Mouse (Mus musculus) CH12.LX (cell line): ENCODE measurements around the gene Tbc1d15. TPM values are rescaled to one million over a fixed set of nuclear protein-coding genes. Genes with fewer than 3 reads are reported as not detected.

Source experiments
- DNase-seq: peaks from one replicate; pipeline ENCODE4 v3.0.0-alpha.2; 2013; ENCODE audit errors: extremely low read depth
- H3K27ac ChIP-seq: 2 replicates; pipeline ENCODE4 v1.5.1; 2012; ENCODE audit warnings: low read depth, mild to moderate bottlenecking, control low read depth, moderate library complexity; ENCODE audit not compliant: insufficient read depth
- H3K27me3 ChIP-seq: replicated peaks from 2 replicates; pipeline ENCODE3; 2012; ENCODE audit warnings: inconsistent platforms
- H3K36me3 ChIP-seq, 2 experiments: replicated peaks in 1 of 2; 2 replicates each; pipeline versions ENCODE3 to v1.6.1; 2012; ENCODE audit warnings: inconsistent platforms in 1 of 2, low read length in 1 of 2, mild to moderate bottlenecking in 1 of 2, mixed read lengths in 1 of 2, moderate library complexity in 1 of 2; ENCODE audit not compliant: control insufficient read depth in 1 of 2, insufficient read depth in 1 of 2
- H3K4me1 ChIP-seq, 2 experiments: 2 replicates each; pipeline ENCODE4 v1.6.1; 2012; ENCODE audit warnings: inconsistent platforms in 1 of 2, moderate library complexity in 1 of 2; ENCODE audit not compliant: insufficient read depth in 2 of 2, control insufficient read depth in 1 of 2
- H3K4me2 ChIP-seq: 2 replicates; pipeline ENCODE4 v1.6.1; 2012; ENCODE audit warnings: low read depth, mild to moderate bottlenecking, control low read depth; ENCODE audit not compliant: poor library complexity, insufficient read depth, severe bottlenecking
- H3K4me3 ChIP-seq, 3 experiments: fragments of 150-350 bp in 1 of 3; sonication (generic) in 1 of 3; replicated peaks in 1 of 3; 2 replicates each; pipeline versions ENCODE3 to v1.5.1; 2011 to 2012; ENCODE audit warnings: low read depth in 2 of 3, low read length in 2 of 3, mild to moderate bottlenecking in 2 of 3, moderate library complexity in 2 of 3, control low read depth in 1 of 3, improper control_type of control experiment in 1 of 3, inconsistent platforms in 1 of 3, mixed read lengths in 1 of 3; ENCODE audit not compliant: poor library complexity in 1 of 3
- H3K79me2 ChIP-seq: replicated peaks from 2 replicates; pipeline ENCODE4 v1.6.1; 2012; ENCODE audit warnings: mild to moderate bottlenecking, moderate library complexity; ENCODE audit not compliant: control insufficient read depth, poor library complexity, insufficient read depth, severe bottlenecking; ENCODE audit errors: extremely low read depth
- H3K9ac ChIP-seq: 2 replicates; pipeline ENCODE4 v1.6.1; 2012; ENCODE audit warnings: low read depth, mild to moderate bottlenecking, control low read depth, moderate library complexity; ENCODE audit not compliant: insufficient read depth
- H3K9me3 ChIP-seq: replicated peaks from 2 replicates; pipeline ENCODE3; 2012; ENCODE audit warnings: low read length, inconsistent platforms, mixed read lengths
- BHLHE40 ChIP-seq: IDR thresholded peaks from 2 replicates; pipeline ENCODE4 v1.6.1; 2011; ENCODE audit warnings: mild to moderate bottlenecking, low read depth, low read length, improper control_type of control experiment
- CHD2 ChIP-seq: IDR thresholded peaks from 2 replicates; pipeline ENCODE4 v1.6.1; 2011; ENCODE audit warnings: low read length, improper control_type of control experiment
- E2F4 ChIP-seq: IDR thresholded peaks from 2 replicates; pipeline ENCODE4 v1.6.1; 2011; ENCODE audit warnings: low read depth, low read length, improper control_type of control experiment; ENCODE audit not compliant: insufficient replicate concordance
- ELF1 ChIP-seq: IDR thresholded peaks from 2 replicates; pipeline ENCODE4 v1.6.1; 2014; ENCODE audit warnings: low read depth, mild to moderate bottlenecking, inconsistent platforms, low read length, improper control_type of control experiment
- GABPA ChIP-seq: IDR thresholded peaks from 2 replicates; pipeline ENCODE4 v1.6.1; 2012; ENCODE audit warnings: low read depth, low read length, improper control_type of control experiment, inconsistent platforms; ENCODE audit not compliant: insufficient replicate concordance
- HCFC1 ChIP-seq: IDR thresholded peaks from 2 replicates; pipeline ENCODE4 v1.6.1; 2012; ENCODE audit warnings: low read depth, mild to moderate bottlenecking, inconsistent platforms, low read length, improper control_type of control experiment
- IRF4 ChIP-seq: IDR thresholded peaks from 2 replicates; pipeline ENCODE4 v1.6.1; 2014; ENCODE audit warnings: low read depth, mild to moderate bottlenecking, inconsistent platforms, low read length, improper control_type of control experiment
- JUN ChIP-seq: IDR thresholded peaks from 2 replicates; pipeline ENCODE4 v1.6.1; 2011; ENCODE audit warnings: low read depth, mild to moderate bottlenecking, low read length, improper control_type of control experiment, moderate library complexity; ENCODE audit not compliant: insufficient read depth
- JUND ChIP-seq: conservative IDR thresholded peaks from 2 replicates; pipeline ENCODE4 v1.6.1; 2011; ENCODE audit warnings: low read depth, low read length, improper control_type of control experiment
- KAT2A ChIP-seq: IDR thresholded peaks from 2 replicates; pipeline ENCODE4 v1.6.1; 2012; ENCODE audit warnings: low read length, improper control_type of control experiment, inconsistent platforms; ENCODE audit not compliant: insufficient replicate concordance
- MAFK ChIP-seq: IDR thresholded peaks from 2 replicates; pipeline ENCODE4 v1.6.1; 2011; ENCODE audit warnings: low read length, improper control_type of control experiment; ENCODE audit not compliant: insufficient replicate concordance
- MEF2A ChIP-seq: IDR thresholded peaks from 2 replicates; pipeline ENCODE4 v1.6.1; 2014; ENCODE audit warnings: low read depth, mild to moderate bottlenecking, inconsistent platforms, low read length, improper control_type of control experiment, borderline replicate concordance
- MXI1 ChIP-seq: IDR thresholded peaks from 2 replicates; pipeline ENCODE4 v1.6.1; 2011; ENCODE audit warnings: mild to moderate bottlenecking, low read depth, low read length, improper control_type of control experiment
- MYC ChIP-seq: IDR thresholded peaks from 2 replicates; pipeline ENCODE4 v1.6.1; 2011; ENCODE audit warnings: low read depth, mild to moderate bottlenecking, improper control_type of control experiment, low read length
- NELFE ChIP-seq: IDR thresholded peaks from 2 replicates; pipeline ENCODE4 v1.6.1; 2011; ENCODE audit warnings: low read depth, low read length, improper control_type of control experiment
- NRF1 ChIP-seq: IDR thresholded peaks from 2 replicates; pipeline ENCODE4 v1.6.1; 2014; ENCODE audit warnings: low read depth, mild to moderate bottlenecking, inconsistent platforms, low read length, improper control_type of control experiment, moderate library complexity
- RAD21 ChIP-seq: IDR thresholded peaks from 2 replicates; pipeline ENCODE4 v1.6.1; 2011; ENCODE audit warnings: low read depth, mild to moderate bottlenecking, low read length, improper control_type of control experiment, moderate library complexity
- RCOR1 ChIP-seq: conservative IDR thresholded peaks from 2 replicates; pipeline ENCODE4 v1.6.1; 2012; ENCODE audit warnings: low read depth, mild to moderate bottlenecking, inconsistent platforms, low read length, improper control_type of control experiment
- SIN3A ChIP-seq: IDR thresholded peaks from 2 replicates; pipeline ENCODE4 v1.6.1; 2012; ENCODE audit warnings: low read length, improper control_type of control experiment, inconsistent platforms
- SMC3 ChIP-seq: IDR thresholded peaks from 2 replicates; pipeline ENCODE4 v1.6.1; 2011; ENCODE audit warnings: low read depth, low read length, improper control_type of control experiment
- TBP ChIP-seq: conservative IDR thresholded peaks from 2 replicates; pipeline ENCODE4 v1.6.1; 2011; ENCODE audit warnings: low read depth, low read length, improper control_type of control experiment
- UBTF ChIP-seq: IDR thresholded peaks from 2 replicates; pipeline ENCODE4 v1.6.1; 2012; ENCODE audit warnings: low read depth, mild to moderate bottlenecking, inconsistent platforms, low read length, improper control_type of control experiment, moderate library complexity
- USF1 ChIP-seq: IDR thresholded peaks from 2 replicates; pipeline ENCODE4 v1.6.1; 2014; ENCODE audit warnings: low read depth, mild to moderate bottlenecking, inconsistent platforms, low read length, improper control_type of control experiment
- ZC3H11A ChIP-seq: IDR thresholded peaks from 2 replicates; pipeline ENCODE4 v1.6.1; 2012; ENCODE audit warnings: low read depth, mild to moderate bottlenecking, inconsistent platforms, low read length, improper control_type of control experiment
- ZKSCAN1 ChIP-seq: IDR thresholded peaks from 2 replicates; pipeline ENCODE4 v1.6.1; 2012; ENCODE audit warnings: low read depth, inconsistent platforms, low read length, improper control_type of control experiment, borderline replicate concordance
- ZNF384 ChIP-seq: IDR thresholded peaks from 2 replicates; pipeline ENCODE4 v1.6.1; 2012; ENCODE audit warnings: low read depth, low read length, improper control_type of control experiment, inconsistent platforms
- dilution Hi-C: fragments of 300-500 bp; cut with MboI; formaldehyde crosslinking; loops from 2 replicates; pipeline ENCODE4 v1.14.3; 2020; ENCODE audit warnings: low sequenced_read_pairs; ENCODE audit not compliant: extremely low pct_unique_long_range_greater_than_20kb, extremely low pct_ligation_motif_present
- in situ Hi-C: fragments of 300-500 bp; cut with MboI; formaldehyde crosslinking; loops from 3 replicates; pipeline ENCODE4 v1.14.3; 2019; ENCODE audit warnings: low sequenced_read_pairs, low pct_ligation_motif_present, low pct_unique_long_range_greater_than_20kb, mixed read lengths
- polyA plus RNA-seq: library from polyadenylated mRNA; unstranded; fragments of >175 nt; gene quantifications from 2 replicates; pipeline ENCODE4 v1.2.1, GENCODE M21; 2012; ENCODE audit warnings: low read depth; ENCODE audit not compliant: insufficient read length
- total RNA-seq, 2 experiments: library from RNA; depleted of rRNA; stranded (reverse); fragments of 300-350 nt in 1 of 2; fragments of >200 nt in 1 of 2; gene quantifications; 2 replicates each; pipeline ENCODE4 v1.2.3; 2012 to 2014

Gene Tbc1d15
- total and polyA plus RNA-seq, 3 experiments = 13.4 to 59.5 (median 23.3) TPM

DNA sequence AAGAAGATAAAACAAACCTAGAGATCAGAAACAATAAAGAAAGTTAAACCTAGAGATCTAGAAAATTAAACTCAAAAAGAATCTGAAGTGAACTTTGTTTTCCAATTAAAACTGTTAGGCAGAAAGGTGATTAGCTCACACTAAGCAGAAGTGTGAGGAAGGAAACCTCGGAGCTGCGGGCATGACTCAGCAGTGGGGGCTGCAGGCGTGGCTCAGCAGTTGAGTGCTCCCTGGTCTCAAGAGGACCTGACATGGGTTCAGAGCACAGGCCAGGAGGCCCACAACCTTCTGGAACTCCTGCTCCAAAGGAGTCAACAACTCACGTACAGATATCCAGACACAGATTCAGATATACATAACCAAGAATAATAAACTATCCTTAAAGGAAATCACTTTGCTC lies 14.5 kb downstream of the Tbc1d15 start:
- no peaks in the 10 kb centered on the region for H3K9me3 ChIP-seq
- dilution Hi-C loops = no loop called here
- H3K4me2 ChIP-seq = no peak overlapping the region
- H3K9ac ChIP-seq = no peak overlapping the region
- H3K27me3 ChIP-seq = no peaks in the 10 kb centered on the region
- peaks cover 37 to 74% of the 10 kb centered on the region in 2 experiments for H3K36me3 ChIP-seq
- peaks cover 8% of the 10 kb centered on the region for H3K79me2 ChIP-seq
- DNase-seq = peak; percentile 63
- in situ Hi-C loops = no loop called here
- no peak for TF ChIP-seq SIN3A
- peak; percentile 72 for TF ChIP-seq BHLHE40
- TF ChIP-seq MAFK = peak; percentile 72; the same call in 1 of the 2 replicates
- TF ChIP-seq JUND = no peak
- TF ChIP-seq ZC3H11A = no peak
- no peak for TF ChIP-seq MEF2A
- no peak for TF ChIP-seq RAD21
- no peak for TF ChIP-seq NRF1
- no peak for TF ChIP-seq UBTF
- TF ChIP-seq USF1 = no peak
- TF ChIP-seq TBP = no peak
- TF ChIP-seq ZKSCAN1 = no peak
- TF ChIP-seq MXI1 = 0 out of 2 replicates have a peak, but pooled peaks have one; percentile 13
- TF ChIP-seq SMC3 = no peak
- TF ChIP-seq IRF4 = no peak
- TF ChIP-seq ELF1 = no peak
- TF ChIP-seq E2F4 = no peak
- no peak for TF ChIP-seq JUN
- no peak for TF ChIP-seq NELFE
- no peak for TF ChIP-seq HCFC1
- TF ChIP-seq ZNF384 = no peak
- TF ChIP-seq GABPA = no peak
- TF ChIP-seq RCOR1 = no peak
- no peak for TF ChIP-seq CHD2
- TF ChIP-seq MYC = no peak
- TF ChIP-seq KAT2A = no peak
- H3K4me3 ChIP-seq = no peak overlapping the region
- H3K4me1 ChIP-seq = peaks cover 9 to 59% of the 10 kb centered on the region in 2 experiments
- H3K27ac ChIP-seq = no peak overlapping the region; the same call in 1 of the 2 replicates
